Mouse (Mus musculus) left cerebral cortex, postnatal 10 days (tissue): ENCODE data around the gene Krt19. TPM values are rescaled to one million over a fixed set of nuclear protein-coding genes. Genes with fewer than 3 reads are reported as not detected.

ENCODE experiments used
- total RNA-seq, 2 experiments: library from RNA; stranded (reverse); gene quantifications; 2 replicates each; pipeline ENCODE4 v1.2.3; 2021

The Krt19 gene
- total RNA-seq, 2 experiments from 2014 or later, result 0.73 to 1.1 TPM

Other genes with a start within 250 kb of the Krt19 start
- not detected for gene Krtap31-1, start 240.7 kb downstream of the Krt19 start, total RNA-seq
- gene Gm11565, start 233.9 kb downstream of the Krt19 start, total RNA-seq, result not detected
- not detected for gene Krtap31-2, start 212.4 kb downstream of the Krt19 start, total RNA-seq
- not detected for gene Krtap9-5, start 200.2 kb downstream of the Krt19 start, total RNA-seq
- not detected for gene Krtap29-1, start 169.6 kb downstream of the Krt19 start, total RNA-seq
- not detected for gene Krtap16-1, start 162.1 kb downstream of the Krt19 start, total RNA-seq
- not detected for gene Krtap17-1, start 154.7 kb downstream of the Krt19 start, total RNA-seq
- not detected for gene Krt33a, start 132.5 kb downstream of the Krt19 start, total RNA-seq
- not detected for gene Krt33b, start 118.8 kb downstream of the Krt19 start, total RNA-seq
- gene Krt34, start 107.1 kb downstream of the Krt19 start, total RNA-seq, result not detected
- gene Krt31, start 98.1 kb downstream of the Krt19 start, total RNA-seq, result not detected
- not detected for gene Krt32, start 60.4 kb downstream of the Krt19 start, total RNA-seq
- gene Krt35, start 52.4 kb downstream of the Krt19 start, total RNA-seq, result not detected
- not detected for gene Krt36, start 43.0 kb downstream of the Krt19 start, total RNA-seq
- not detected for gene Krt13, start 27.1 kb downstream of the Krt19 start, total RNA-seq
- not detected for gene Krt15, start 12.7 kb downstream of the Krt19 start, total RNA-seq
- 1 to 10 TPM; 1.7 to 2.2 TPM for gene Krt9, start 44.6 kb upstream of the Krt19 start, total RNA-seq
- gene Krt14, start 58.9 kb upstream of the Krt19 start, total RNA-seq, result not detected
- gene Krt16, start 100.2 kb upstream of the Krt19 start, total RNA-seq, result not detected
- gene Krt17, start 112.4 kb upstream of the Krt19 start, total RNA-seq, result not detected
- not detected for gene Krt42, start 121.2 kb upstream of the Krt19 start, total RNA-seq
- 100 to 1,000 TPM; 770 to 774 TPM for gene Eif1, start 171.2 kb upstream of the Krt19 start, total RNA-seq
- not detected for gene Gast, start 185.7 kb upstream of the Krt19 start, total RNA-seq
- gene Hap1, start 207.5 kb upstream of the Krt19 start, total RNA-seq, result 100 to 1,000 TPM; 109 to 139 TPM
- 10 to 100 TPM; 46.3 to 49.9 TPM for gene Jup, start 249.1 kb upstream of the Krt19 start, total RNA-seq